Mouse (Mus musculus) kidney, postnatal 4 days (tissue): ENCODE results near the gene Nbr1.

Experiments used
- DNase-seq, 2 experiments: peaks; one replicate each; pipeline ENCODE4 v3.0.0; 2021; ENCODE audit warnings: mixed read lengths in 2 of 2

Gene Nbr1

GRCm38 (mm10) chr11:101551751-101552475 lies at the start of gene Nbr1, which contains the start of gene Brca1:
Nbr1 (plus strand) TSS chr11:101552149.
Brca1 (minus strand) TSS chr11:101551955.
- DNase-seq: peak; percentile 96 to 99

DNA sequence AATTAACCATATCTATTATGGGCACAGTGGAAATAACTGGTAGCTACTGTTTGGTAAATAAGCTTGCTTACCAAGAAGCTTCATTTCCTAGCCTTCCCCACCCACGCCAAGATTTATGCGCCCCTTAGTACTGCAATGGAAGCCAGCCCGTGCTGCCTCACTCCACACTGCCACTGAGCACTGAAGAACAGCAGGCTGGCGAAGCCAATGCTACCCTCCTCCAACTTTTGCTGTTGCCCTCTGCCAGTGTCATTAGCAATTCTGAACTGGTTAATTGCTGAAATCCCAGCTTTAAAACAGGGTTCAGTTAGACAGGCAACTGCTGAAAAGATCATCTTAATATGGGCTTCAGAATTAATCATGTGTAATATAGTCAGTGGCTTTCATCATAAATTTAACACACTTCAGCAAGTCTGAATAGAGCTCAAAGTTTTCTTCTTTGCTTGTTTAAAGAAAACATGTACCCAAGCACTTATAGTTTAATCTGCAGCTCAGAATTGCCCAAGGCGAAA lies 45.6 kb upstream of the Nbr1 start:
- DNase-seq: no peak

DNA sequence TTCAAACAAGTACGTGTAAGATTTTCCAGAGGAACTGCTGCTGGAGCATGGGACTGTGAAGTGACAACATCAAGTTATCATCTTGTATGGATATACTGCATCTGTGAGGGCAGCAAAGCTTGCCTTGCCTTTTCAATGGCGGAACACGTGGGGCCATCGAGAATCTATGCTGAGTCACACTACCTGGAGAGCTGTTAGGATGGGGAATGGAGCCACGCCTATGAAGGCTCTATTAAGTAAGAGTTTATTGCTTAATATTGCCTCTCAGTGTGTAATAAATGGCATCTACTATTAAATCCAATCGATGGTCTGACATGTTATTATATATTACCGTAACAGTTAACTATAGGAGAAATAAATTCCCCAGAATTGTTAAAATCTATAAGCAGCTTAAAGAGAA lies 44.9 kb upstream of the Nbr1 start:
- DNase-seq: no peak

DNA sequence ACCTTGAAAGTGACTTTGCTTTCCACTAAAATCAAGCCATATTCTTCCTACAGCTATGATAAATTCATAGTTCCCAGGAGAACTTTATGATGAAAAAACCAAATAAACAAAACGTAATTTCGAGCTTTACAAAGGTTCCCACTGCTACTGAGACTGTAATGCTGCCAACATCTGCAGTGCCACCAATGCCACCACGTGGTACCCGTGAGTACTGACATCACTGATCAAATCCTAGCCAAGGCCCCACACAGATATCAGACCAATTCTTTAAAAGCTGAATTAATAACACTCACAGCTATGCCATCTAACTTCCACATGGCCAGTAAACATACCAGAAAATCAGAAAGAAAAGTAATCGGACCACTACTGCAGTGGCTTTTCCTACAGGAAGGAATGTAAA lies 33.0 kb upstream of the Nbr1 start:
- DNase-seq: peak in 1 of 2 experiments; percentile 13

GRCm38 (mm10) chr11:101519364-101519763 lies 32.6 kb upstream of the Nbr1 start:
- DNase-seq: no peak

GRCm38 (mm10) chr11:101524446-101524845 lies 27.5 kb upstream of the Nbr1 start:
- DNase-seq: no peak

DNA sequence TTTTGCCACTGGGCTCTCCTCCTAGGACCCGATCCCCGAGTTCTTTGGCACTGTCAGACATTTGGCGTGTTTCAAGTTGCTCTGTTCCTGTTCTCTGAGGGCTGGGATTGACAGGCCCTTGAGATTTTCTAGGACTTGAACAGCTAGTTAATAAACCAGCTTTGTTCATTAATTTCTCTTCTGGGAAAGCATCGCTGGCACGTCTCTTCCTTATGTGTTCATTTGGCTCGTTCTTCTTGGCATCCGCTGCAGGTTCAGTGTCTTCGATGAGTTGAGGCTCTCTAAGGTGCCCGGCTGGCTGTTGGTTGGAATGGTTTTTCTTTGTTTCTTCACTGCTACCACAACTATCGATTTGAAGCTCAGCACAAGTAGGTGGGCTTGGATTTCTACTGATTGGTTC lies 26.9 kb upstream of the Nbr1 start:
- DNase-seq: no peak

GRCm38 (mm10) chr11:101525936-101526595 lies 25.9 kb upstream of the Nbr1 start:
- DNase-seq: no peak

- no peak for DNase-seq
Observed at GRCm38 (mm10) chr11:101526686-101527085, 25.3 kb upstream of the Nbr1 start.

- DNase-seq: no peak
Observed at GRCm38 (mm10) chr11:101543533-101543932, 8.4 kb upstream of the Nbr1 start.

DNA sequence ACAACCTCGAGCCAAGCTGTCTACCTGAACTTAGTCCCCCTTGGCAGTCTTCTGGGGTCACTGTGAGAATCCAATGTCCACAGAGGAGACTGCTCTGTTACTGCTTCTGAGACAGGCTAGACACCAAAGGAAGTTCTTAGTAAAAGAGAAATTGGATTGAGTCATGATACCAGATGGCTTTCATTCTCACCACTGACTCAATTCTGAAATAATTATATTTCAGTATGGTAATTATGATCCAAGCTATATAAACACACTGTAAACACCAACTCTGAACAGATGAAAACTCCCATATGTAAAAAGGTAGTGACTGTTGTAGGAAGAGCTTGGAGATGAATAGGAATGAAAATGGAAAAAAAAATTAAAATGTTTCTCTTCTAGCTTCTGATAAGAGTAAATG lies 7.8 kb upstream of the Nbr1 start:
- DNase-seq: no peak

DNA sequence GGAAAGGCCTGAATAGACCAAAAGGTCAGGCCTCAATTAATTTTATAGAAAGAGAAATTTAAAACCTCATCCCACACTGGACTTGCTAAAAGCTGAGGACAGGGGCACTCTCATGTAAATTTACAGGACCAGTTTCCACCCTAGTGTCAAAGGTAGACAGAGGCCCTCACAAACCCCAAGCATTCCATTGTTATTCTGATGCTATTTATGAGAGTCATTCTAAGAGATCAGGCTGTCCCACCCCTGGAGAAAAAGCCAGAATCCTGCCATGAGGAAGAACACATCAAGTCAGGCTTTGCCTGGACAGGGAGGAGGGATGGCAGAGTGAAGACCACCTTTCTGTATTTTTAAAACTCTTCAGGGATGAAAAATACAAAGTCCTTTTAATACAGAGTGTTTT lies 3.4 kb upstream of the Nbr1 start:
- no peak for DNase-seq

DNA sequence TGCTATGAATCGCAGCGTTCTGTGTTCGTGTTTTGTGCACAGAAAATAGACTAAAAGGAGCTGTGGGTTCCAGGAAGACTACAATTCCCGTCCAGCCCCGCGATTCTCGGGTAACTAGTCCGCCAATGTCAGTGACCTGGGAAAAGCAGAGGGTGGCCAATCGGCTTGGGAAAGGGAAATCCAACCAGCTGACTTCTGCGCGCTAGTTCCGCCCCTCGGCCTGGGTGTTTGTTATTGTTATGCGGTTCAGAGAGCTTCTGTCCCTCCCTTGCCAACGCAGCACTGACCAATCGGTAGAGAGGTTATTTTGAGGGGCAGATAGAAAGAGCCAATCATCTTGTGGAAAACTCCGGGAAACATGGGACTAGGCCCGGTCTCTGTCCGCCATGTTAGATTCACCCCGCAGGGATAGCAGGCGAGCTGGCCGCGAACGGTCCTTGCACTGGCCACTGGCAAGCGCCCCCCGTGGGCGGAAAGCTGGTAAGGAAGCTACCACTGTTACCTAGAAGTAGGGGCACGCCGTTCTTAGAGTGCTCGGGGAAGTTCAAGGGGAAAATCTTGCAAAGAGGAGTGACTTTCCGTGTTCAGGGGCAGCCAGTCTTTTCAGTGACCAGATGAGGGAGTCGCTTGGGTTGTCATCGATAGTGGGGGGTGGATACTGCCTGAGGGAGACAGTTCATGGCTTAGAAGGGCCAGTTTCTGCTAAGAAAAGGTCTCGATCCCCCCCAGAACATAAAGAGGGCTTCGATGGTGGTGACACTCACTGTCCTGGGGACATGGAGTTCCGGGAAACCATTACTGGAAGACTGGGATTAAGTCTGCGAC lies 739 bp downstream of the Nbr1 start:
- peak; percentile 97 to 98 for DNase-seq

- DNase-seq: peak in 1 of 2 experiments; percentile 9
Observed at GRCm38 (mm10) chr11:101553354-101553930, 1.5 kb downstream of the Nbr1 start.

DNA sequence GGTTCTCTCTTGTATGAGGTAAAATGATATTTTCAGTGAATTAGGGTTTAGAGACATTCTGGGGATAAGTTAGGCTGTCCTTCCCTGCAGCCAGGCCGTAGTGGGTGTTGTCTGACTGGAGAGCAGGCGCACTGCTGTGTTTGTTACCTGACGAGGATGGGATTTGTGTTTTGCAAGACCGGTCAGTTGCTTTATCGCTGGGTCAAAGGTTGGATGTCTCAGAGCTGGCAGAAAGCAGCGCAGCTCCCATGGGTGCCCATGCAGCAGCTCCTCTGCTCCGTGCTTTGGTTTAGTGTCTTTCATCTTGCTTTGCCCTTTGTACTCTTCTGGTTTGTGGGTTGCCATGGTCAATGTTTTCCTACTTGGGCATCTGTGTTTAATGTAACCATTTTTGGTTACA lies 4.6 kb downstream of the Nbr1 start:
- peak; percentile 30 to 42 for DNase-seq

- DNase-seq: no peak
Observed at GRCm38 (mm10) chr11:101556954-101557353, 5.0 kb downstream of the Nbr1 start.

DNA sequence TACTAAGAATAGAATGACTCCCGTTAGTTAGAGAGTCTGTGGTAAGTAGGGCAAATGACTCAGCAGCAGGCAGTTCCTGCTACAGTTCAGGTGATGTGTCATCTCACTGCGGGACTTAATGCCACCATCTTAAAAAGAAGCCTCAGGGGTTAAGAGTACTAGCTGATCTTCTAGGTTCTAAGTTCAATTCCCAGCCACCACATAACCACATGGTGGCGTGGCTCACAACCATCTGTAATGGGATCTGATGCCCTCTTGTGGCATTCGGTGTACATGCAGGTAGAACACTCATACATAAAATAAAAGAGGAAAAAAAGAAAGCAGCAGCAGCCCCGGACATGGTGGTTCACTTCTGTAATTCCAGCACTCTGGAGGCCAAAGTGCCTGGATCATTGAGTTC lies 10.4 kb downstream of the Nbr1 start:
- DNase-seq: peak; percentile 68 to 73

- no peak for DNase-seq
Observed at GRCm38 (mm10) chr11:101568421-101568820, 16.5 kb downstream of the Nbr1 start.

DNA sequence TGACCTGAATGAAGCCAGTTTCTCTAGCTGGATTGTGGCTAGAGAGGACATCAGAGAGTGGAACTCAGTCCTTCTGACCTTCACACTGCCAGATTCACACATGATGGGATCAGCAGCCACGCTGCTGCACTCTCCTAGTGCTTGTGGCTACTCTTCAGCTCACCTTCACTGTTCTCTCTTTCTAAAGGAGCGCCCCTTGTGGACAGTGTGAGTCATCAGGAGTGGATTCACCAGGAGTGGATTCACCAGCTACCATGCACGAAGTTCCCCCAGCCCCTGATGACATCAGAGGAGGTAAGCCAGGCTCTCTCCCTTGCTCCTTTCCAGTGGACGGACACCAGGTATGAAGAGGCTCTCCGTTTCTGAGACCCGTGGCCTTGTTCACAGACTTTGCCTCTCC lies 24.2 kb downstream of the Nbr1 start:
- peak in 1 of 2 experiments; percentile 13 for DNase-seq

DNA sequence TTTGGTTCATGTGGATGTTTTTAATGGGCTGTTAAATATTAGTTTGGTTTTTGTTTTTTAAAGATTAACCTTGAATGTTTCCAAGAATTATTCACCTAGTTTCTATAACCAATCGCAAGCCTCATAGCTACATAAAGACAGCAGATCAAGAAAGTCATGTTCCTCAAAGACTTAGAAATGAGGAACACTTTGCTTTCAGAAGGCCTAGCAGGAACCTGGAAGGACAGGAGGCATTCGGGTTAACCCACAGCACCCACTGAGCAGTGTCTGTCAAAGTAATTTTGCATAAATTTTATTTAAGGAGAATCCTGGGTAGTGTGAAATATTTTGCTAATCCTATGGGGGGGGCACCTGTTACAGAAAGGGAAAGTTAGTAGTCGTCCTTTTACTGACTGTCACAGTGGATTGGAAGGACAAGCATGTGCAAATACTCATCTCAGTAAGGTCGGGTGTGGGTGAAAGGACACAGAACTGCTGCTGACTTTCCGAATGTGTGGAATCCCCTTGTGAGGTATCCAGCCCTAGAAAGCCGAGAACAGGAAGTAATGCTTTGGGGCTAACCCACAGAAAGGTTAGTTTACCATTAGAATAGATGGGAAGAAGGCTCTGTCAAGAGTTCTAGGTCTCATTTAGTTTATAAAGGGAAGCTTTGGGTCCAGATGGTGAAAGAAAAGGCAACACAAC lies 29.3 kb downstream of the Nbr1 start:
- no peak for DNase-seq

DNA sequence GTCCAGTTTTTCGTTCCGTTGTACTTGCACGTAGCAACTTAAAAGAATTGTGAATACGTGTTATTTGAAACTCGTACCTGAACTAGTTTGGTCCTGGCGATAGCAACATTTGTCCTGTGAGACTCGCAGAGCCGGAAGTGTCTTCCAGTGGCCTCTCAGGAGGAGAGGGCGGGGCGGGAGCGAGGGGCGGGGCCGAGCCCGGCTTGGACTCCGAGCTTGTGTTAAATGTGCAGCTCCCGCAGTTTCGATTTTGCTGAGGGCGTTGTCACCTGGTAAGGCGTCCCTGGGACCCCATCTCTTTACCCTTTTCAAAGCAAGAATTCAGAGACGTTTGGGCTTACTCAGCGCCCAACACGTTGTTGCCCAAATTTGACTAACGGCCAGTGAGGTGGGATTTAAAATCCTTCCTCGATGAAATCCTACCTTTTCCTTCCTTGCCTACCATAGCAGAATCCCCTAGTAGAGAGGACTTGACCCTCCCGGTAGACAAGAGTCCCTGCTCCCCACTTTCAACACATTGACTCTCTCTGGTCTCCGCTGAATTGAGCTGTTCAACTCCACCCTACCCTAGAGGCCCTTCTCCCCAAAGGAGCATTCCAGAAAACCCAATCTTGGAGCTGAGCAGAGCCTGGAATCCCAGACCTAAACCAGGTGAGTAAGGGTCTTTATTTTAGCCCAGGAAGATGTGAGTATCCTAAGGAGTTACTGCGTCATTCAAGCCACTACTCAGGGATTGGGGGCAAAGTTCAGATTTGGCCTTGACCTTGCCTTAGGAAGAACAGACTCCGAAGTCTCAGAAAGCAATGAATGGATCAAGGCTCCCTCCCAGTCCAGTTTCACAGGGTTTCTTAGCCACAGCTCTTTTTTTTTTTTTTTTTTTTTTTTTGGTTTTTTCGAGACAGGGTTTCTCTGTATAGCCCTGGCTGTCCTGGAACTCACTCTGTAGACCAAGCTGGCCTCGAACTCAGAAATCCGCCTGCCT lies 30.4 kb downstream of the Nbr1 start, which contains the start of gene Tmem106a:
Gene Tmem106a (plus strand): TSS at position 189 of the 982 bp plus-strand sequence.
- peak; percentile 88 for DNase-seq
